9 mouse cellular contexts compared by ENCODE assay signal in the genomic region with DNA sequence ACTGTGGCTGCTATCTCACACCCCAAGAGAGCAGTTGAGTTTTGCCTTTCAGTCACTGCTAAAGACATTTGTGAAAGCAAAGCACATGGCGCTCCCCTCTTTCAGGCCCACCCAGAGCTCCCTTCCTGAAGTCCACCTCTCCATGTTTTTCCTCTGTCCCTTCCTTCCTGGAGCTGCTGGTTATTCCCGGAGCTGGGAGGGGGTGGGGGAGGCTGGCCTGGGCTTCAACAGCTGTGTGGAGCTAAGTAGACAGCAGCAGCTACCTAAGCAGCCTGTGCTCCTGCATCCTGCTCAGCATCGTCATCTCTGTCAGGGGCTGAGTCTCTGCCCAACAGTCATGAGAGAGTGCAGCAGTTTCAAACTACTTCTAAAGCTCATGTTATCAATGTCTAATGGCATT.
DNase-seq lines count a peak whose midpoint lies in the region; ATAC-seq and TF ChIP-seq lines count a peak whose summit lies in the region.
"Had no signal": no experiment of that assay in that cellular context is flagged by ENCODE, and none has a peak within 500 bp of the region (broad histone marks: within the 10 kb centered on the region; RNA-seq: fewer than 3 reads in every experiment).

No protein-coding gene starts in this region.

- no peaks in the 10 kb centered on the region for H3K4me1 ChIP-seq in intestine, embryonic 14.5 days (replicated peaks; ENCODE audit: control insufficient read depth, insufficient read depth, low read length)
- H3K4me1 ChIP-seq in intestine, embryonic 16.5 days (ENCODE audit: control insufficient read depth, insufficient read depth, low read length): no peaks in the 10 kb centered on the region
- H3K4me1 ChIP-seq in ES-E14 (ENCODE audit: control insufficient read depth in 2 of 2, insufficient read depth in 2 of 2, low read length in 2 of 2, poor library complexity in 1 of 2): no peaks in the 10 kb centered on the region; a peak in 1 of 4 replicates
- H3K4me1 ChIP-seq in limb, embryonic 13.5 days: peaks cover 7% of the 10 kb centered on the region

- DNase-seq in intestine, embryonic 14.5 days (ENCODE audit: low spot score): peak; percentile 65
- peak; percentile 58 for DNase-seq in ES-E14 (ENCODE audit: low read depth, low spot score)
- DNase-seq in embryo, embryonic 11 days: peak; percentile 68
- DNase-seq in left cerebral cortex, postnatal 10 days (ENCODE audit: extremely low spot score in 1 of 2, low spot score in 2 of 2): no peak
- DNase-seq in layer of hippocampus, postnatal 10 days (ENCODE audit: low spot score in 2 of 2): no peak
- no peak for DNase-seq in thymus, postnatal 36 days
- DNase-seq: cerebellum, adult 18-20 months had no signal

- H3K9ac ChIP-seq in intestine, embryonic 14.5 days (ENCODE audit: low read length): no peak overlapping the region
- no peak overlapping the region for H3K9ac ChIP-seq in intestine, embryonic 16.5 days (ENCODE audit: low read depth, low read length)
- no peak overlapping the region for H3K9ac ChIP-seq in ES-E14 (ENCODE audit: insufficient read depth, low read depth, low read length, poor library complexity, severe bottlenecking)
- no peak overlapping the region for H3K9ac ChIP-seq in limb, embryonic 13.5 days

- 18% methylated on average over 3 of the region's 3 CpGs for WGBS in intestine, embryonic 14.5 days
- WGBS in intestine, embryonic 16.5 days: 23% methylated on average over 3 of the region's 3 CpGs
- WGBS in limb, embryonic 13.5 days: 11% methylated on average over 3 of the region's 3 CpGs

- H3K36me3 ChIP-seq in intestine, embryonic 14.5 days (ENCODE audit: control insufficient read depth, insufficient read depth, low read length): no peaks in the 10 kb centered on the region
- H3K36me3 ChIP-seq in intestine, embryonic 16.5 days (ENCODE audit: control insufficient read depth, insufficient read depth, low read length): no peaks in the 10 kb centered on the region
- H3K36me3 ChIP-seq in ES-E14 (ENCODE audit: control insufficient read depth, insufficient read depth, low read length, poor library complexity, severe bottlenecking): no peaks in the 10 kb centered on the region
- no peaks in the 10 kb centered on the region for H3K36me3 ChIP-seq in limb, embryonic 13.5 days

- H3K4me3 ChIP-seq in intestine, embryonic 14.5 days (ENCODE audit: low read depth, low read length): no peak overlapping the region
- H3K4me3 ChIP-seq in intestine, embryonic 16.5 days (ENCODE audit: low read length): no peak overlapping the region
- H3K4me3 ChIP-seq in ES-E14 (ENCODE audit: insufficient read depth in 1 of 2, low read depth in 1 of 2, low read length in 2 of 2, poor library complexity in 1 of 2, severe bottlenecking in 1 of 2): no peak overlapping the region
- H3K4me3 ChIP-seq in limb, embryonic 13.5 days: no peak overlapping the region

- no peaks in the 10 kb centered on the region for H3K9me3 ChIP-seq in intestine, embryonic 14.5 days (ENCODE audit: control insufficient read depth, low read length)
- no peaks in the 10 kb centered on the region for H3K9me3 ChIP-seq in intestine, embryonic 16.5 days (ENCODE audit: control insufficient read depth, low read length)
- no peaks in the 10 kb centered on the region for H3K9me3 ChIP-seq in ES-E14 (ENCODE audit: control insufficient read depth, insufficient read depth, low read depth, low read length)
- H3K9me3 ChIP-seq in limb, embryonic 13.5 days: peaks cover 3% of the 10 kb centered on the region; the same call in 1 of the 2 replicates

- in situ Hi-C loops in ES-E14 (cut with MboI; ENCODE audit: low sequenced_read_pairs in 2 of 2, unreplicated experiment in 2 of 2): no loop called here

- H3K27me3 ChIP-seq in intestine, embryonic 14.5 days (replicated peaks; ENCODE audit: control insufficient read depth, insufficient read depth, low read length): no peaks in the 10 kb centered on the region
- H3K27me3 ChIP-seq in intestine, embryonic 16.5 days (replicated peaks; ENCODE audit: control insufficient read depth, insufficient read depth, low read length): no peaks in the 10 kb centered on the region
- no peaks in the 10 kb centered on the region for H3K27me3 ChIP-seq in limb, embryonic 13.5 days

- no peak overlapping the region for H3K27ac ChIP-seq in intestine, embryonic 14.5 days (ENCODE audit: low read depth)
- H3K27ac ChIP-seq in intestine, embryonic 16.5 days (ENCODE audit: low read length): no peak overlapping the region
- no peak overlapping the region for H3K27ac ChIP-seq in ES-E14 (ENCODE audit: insufficient read depth, low read depth, low read length, poor library complexity, severe bottlenecking)
- peak overlapping the region; percentile 33; the same call in 1 of the 2 replicates for H3K27ac ChIP-seq in limb, embryonic 13.5 days

- ATAC-seq in intestine, embryonic 14.5 days (replicated peaks; ENCODE audit: low FRiP score, low TSS enrichment, low read depth): no peak
- no peak for ATAC-seq in intestine, embryonic 16.5 days
- peak; percentile 77 for ATAC-seq in limb, embryonic 13.5 days (ENCODE audit: low FRiP score, low read depth)

- intact Hi-C loops in left cerebral cortex, postnatal 10 days (cut with DNase I): no loop called here

- no peak overlapping the region for H3K4me2 ChIP-seq in intestine, embryonic 14.5 days (ENCODE audit: low read length)
- no peak overlapping the region for H3K4me2 ChIP-seq in intestine, embryonic 16.5 days (ENCODE audit: low read depth, low read length)
- 0 out of 2 replicates have a peak overlapping the region, but pooled peaks have one; percentile 11 for H3K4me2 ChIP-seq in limb, embryonic 13.5 days (replicated peaks)

TF ChIP-seq in ES-E14, 5 proteins besides CTCF, POLR2A, EP300 and RAD21:
- TF ChIP-seq HCFC1 (IDR thresholded peaks at IDR 0.05; ENCODE audit: borderline replicate concordance, insufficient read depth, low read length): no peak
- TF ChIP-seq ZC3H11A (IDR thresholded peaks at IDR 0.05; ENCODE audit: borderline replicate concordance, low read depth, low read length): no peak
- TF ChIP-seq MAFK (IDR thresholded peaks at IDR 0.05; ENCODE audit: insufficient read depth, low read depth, low read length): no peak
- TF ChIP-seq ZNF384 (IDR thresholded peaks at IDR 0.05; ENCODE audit: low read depth, low read length): no peak
- no peak for TF ChIP-seq CHD2 (IDR thresholded peaks at IDR 0.05; ENCODE audit: low read depth, low read length)
TF ChIP-seq in ES-E14: peak in this region for 0.

Comparison
In these comparisons a context has a peak if more than half of its experiments do, and no peak if none do; other contexts are left out.
1. DNase-seq: peak in intestine, embryonic 14.5 days (single experiment), ES-E14 (single experiment) and embryo, embryonic 11 days (single experiment); none in left cerebral cortex, postnatal 10 days (0 of 2), layer of hippocampus, postnatal 10 days (0 of 2) and thymus, postnatal 36 days (0 of 2).